Mouse (Mus musculus) adrenal gland, adult 8-10 months (tissue): ENCODE results near the gene Colq. TPM values are rescaled to one million over a fixed set of nuclear protein-coding genes. Genes with fewer than 3 reads are reported as not detected.

Source experiments
- DNase-seq: peaks from one replicate; pipeline ENCODE4 v3.0.0; 2022
- total RNA-seq, 4 experiments: library from RNA; stranded (reverse); gene quantifications; 2 replicates each; pipeline ENCODE4 v1.2.4; 2022

Colq gene
- total RNA-seq, 4 experiments from 2014 or later: 0.10 TPM; not detected in 3

DNA sequence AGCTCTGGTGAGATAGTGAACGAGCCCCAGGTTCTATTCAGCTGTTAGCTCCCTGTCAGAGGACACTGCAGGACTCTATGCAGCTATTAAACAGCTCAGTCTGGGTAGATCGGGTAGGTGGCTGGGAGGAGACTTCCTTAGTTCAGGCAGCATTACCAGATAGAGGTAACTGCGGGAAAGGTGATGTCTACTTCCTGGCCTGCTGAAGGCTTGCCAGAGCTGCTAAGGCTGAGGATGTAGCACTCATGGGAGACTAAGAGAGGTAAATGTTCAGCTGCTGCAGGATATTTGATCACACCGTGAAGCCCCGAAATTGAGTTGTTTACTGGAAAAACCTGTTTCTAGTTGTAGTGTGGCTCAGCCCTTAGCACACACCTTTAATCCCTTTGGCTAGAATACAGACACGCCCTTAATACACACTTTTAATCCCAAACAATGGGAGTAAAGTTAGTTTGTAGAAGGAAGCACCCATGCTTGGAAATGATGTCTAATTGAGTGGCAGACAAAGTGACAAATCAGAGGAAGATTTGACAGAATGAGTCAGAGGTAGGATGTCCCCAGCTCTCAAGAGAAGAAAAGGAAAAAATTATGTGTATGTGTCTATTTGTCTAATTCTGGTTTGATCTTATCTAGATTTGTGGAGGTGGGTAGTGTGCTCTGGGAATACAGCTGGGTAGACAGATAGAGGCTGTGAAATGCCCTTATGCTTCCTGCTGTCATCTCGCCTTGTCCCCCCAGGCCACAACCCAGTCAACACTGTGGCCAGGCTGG, 65.9 kb downstream of the Colq start:
- DNase-seq: no peak

DNA sequence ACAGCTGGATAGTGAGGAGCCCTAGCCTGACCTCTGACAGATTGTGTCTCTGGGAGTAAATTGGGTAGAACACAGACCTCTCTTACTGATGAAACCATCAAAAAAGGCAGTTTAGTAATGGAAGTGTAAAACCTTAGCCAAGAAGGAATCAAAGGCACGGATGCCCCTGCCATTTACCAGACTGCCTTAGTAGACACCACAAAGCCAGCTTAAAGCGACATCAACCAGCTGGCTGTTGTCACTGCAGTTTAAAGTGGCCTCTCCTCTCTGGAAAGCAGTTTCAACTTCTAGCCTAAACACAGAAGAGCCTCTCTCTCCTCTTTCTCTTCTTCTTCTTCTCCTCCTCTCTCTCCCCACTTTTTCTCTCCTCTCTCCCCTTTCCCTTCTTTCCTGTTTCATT, 69.8 kb downstream of the Colq start:
- no peak for DNase-seq

DNA sequence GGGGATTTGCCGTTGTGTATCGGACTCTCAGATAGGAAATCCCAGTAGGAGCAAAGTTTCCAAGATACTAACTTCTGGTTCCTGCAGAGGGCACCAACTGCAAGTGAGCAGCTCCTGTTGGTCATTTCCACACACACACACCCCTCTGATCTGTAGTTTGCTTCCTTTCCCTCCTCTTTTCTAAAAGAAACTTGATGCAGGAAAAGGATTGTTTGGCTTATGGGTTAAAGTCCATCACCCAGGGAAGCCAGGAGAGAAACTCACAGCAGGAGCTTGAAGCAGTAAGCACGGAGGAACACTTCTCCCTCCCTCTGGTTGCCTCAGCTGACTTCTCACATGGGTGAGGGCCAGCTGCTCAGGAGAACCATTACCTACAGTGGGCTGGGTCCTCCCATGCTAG, 72.0 kb downstream of the Colq start:
- no peak for DNase-seq

DNA sequence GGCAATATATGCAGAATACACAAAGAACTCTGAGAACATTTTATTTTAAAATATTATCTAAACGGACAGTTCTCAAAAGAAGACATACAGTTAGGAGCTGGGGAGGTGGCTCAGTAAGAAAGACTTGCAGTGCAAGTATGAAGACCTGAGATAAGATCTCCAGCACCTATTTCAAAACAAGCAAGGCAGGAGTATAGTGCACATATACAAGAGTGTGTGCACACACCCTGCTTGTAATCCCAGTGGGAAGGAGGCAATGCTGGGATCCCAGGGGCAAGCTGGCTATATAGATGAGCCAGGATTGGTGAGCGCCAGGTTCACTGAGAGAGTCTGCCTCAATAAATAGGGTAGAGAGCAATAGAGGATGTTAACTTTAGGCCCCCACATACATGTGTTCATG, 75.2 kb downstream of the Colq start:
- no peak for DNase-seq

DNA sequence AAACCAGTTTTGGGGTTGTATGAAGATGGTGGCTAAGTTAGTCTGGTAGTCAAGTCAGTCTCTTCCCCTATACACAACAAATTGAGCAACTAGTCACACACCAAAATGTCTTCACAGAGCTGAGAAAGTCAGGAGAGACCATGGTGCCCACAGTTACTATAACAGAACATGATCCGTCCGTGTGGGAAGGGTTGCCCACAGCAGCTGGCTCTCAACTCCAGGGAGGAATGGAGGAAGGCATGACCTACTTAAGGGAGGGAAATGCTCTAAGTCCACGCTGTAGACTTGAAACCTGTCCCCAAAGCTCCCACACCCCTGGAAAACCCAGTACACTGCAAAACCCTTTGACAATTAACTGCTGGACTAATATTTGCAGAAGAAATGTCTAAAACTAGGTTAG, 80.8 kb downstream of the Colq start:
- DNase-seq: no peak

DNA sequence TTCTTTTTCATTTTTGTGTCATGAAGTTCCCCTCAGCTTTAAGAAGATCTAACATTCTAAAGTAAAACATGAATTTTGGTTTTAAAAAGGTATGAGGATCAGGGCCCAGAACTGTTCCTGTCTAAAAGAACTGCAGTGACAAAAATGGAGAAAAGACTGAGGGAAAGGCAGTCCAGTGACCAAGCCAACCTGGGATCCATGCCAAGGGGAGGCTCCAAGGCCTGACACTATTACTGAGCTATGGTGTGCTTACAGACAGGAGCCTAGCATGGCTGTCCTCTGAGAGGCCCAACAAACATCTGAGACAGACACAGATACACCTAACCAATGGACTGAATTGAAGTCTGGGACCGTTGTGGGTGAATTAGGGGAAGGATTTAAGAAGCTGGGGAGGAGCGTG, 81.2 kb downstream of the Colq start:
- DNase-seq: peak; percentile 40

DNA sequence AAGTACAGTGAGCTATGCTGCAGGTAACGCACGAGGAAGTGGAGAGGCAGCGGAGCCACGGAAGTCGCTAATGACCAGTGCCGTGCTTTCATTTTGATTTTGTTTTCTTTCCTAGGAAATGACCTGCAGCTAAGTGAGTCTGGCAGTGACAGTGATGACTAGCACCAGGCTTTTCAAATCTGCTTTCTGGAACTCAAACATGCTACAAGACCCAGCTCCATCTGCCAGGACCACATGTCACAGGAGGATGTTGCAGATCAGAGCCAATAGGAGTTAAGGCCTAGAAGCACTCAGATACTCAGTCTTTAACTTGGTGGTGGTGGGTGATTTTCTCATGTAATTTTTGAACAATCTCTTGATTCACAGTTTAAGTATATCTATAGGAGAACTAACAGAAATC, 84.7 kb downstream of the Colq start:
- no peak for DNase-seq

DNA sequence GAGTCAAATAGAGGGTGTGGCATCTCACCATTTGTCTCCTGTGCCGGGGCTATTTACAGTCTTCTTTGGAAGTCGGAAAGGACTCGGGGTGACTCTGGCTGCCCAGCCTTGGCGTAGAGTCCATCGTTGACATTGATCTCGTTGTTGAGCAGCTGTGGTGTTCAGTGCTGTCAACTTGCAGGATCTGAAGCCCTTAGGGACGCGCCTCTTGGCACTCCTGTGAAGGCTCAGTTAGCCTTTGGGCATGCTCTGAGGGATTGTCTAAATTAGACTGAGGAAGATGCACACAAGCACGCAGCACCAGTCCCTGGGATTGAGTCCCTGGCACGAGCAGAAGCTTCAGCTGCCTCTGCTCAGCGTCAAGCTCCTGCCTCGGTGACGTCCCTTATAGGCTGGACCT, 87.7 kb downstream of the Colq start:
- DNase-seq: no peak

DNA sequence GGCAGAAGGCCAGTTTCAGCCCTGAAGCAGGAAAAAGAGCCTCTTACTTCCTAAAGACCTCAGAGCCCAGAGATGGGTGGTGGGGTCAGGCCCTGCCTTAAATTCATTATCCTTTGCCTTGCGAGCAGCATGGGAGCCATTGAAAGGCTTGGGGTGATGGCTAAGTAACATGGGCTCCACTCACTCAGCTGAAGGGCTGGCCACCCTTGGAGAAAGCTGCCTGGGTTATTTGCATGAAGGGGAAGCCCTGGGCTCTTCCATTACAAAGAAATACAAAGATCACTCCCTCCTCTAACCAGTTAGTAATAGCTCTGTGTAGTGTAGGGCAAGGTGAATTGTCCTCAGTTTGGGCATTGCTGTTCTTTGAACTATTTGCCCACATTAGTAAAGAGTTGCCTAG, 91.6 kb downstream of the Colq start:
- no peak for DNase-seq

DNA sequence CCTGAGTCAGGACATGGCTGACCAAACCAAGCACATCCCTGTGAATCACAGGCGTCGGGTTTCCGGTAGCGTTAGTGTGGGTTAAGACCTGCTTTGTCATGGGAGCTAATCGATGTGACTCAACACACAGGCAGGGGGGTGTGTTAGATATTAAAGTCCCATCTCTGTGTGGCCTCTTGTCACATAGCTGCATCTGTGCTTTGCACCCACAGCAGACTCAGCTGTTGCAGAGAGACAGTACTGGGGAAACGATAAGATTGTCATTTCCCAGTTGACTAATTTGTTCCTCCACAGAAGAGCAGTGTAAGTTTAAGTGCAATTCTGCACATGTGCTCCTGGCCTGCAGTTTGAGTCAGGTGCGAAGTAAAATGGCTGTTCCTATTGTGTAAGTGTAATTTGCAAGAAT, 94.9 kb downstream of the Colq start:
- no peak for DNase-seq

DNA sequence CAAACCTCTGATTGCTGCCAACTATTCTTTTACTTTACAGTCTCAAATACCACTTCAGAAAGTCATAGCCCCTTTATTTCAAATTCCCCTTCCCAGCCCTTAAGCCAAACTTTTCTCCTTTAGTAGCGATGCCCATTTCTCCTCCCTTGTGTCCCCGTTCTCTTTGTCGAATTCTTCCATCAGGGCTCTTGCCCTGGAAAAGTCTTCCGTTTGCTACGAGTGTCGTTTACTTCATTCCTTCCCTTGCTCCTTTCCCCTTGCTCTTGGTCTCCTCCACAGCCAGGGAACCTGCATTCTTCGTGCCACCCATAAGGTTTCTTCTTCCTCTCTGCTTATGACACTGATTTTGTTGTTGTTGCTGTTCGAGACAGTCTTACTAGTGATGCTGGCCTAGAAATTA, 95.6 kb downstream of the Colq start:
- no peak for DNase-seq

DNA sequence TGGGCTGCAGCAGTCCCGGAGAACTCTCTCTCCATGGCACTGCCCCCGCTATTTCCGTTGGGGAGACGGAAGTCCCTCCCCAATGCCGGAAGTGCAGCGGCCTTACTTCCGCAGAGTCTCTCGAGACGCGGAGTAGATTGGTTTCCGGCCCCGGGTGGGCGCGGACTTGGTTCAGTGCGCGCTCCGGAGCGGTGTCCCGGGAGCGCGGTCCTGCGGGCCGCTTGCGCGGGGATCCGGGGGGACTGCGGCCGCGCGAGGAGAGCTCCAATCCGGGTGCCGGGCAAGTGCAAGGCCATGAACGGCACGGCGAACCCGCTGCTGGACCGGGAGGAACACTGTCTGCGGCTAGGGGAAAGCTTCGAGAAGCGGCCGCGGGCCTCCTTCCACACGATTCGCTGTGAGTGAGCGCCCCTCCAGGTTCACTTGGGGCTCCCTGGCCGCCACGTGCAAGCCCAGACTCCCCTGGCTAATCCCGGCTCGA, 96.1 kb downstream of the Colq start, which contains the start of gene Mettl6:
Mettl6 (minus strand) TSS at position 66 of the 481 bp plus-strand sequence.
- peak; percentile 87 for DNase-seq

DNA sequence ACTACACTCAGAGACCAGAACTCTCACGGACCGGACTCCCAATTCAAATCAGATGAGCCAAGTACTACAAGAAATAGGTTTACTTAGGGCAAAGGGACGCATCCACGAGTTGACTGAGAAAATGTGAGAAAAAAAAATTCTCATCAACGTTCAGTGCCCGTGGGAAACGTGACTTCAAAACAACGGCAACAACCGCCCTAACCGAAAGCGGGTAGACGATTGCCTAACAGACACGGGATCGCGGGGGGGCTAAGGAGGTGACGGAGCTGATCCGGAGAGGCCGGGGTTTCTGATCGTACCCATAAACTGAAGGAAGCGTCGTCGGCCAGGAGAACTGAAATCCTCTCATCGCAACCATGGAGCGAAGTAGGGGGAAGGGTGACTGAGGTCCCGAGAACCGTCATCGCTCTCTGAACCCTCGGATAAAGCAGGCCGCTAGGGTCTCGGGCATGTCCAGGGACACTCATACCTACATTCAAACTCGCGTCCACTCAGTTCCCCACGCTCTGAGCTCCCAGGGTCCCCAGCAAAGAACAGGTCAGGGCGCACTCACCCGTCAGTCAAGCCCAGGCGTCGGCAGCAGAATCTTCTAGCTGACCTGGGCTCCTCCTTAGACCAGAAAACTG, 96.7 kb downstream of the Colq start, which contains the start of gene Eaf1:
Eaf1 (plus strand) TSS at position 51 of the 626 bp plus-strand sequence.
- DNase-seq: peak; percentile 27

DNA sequence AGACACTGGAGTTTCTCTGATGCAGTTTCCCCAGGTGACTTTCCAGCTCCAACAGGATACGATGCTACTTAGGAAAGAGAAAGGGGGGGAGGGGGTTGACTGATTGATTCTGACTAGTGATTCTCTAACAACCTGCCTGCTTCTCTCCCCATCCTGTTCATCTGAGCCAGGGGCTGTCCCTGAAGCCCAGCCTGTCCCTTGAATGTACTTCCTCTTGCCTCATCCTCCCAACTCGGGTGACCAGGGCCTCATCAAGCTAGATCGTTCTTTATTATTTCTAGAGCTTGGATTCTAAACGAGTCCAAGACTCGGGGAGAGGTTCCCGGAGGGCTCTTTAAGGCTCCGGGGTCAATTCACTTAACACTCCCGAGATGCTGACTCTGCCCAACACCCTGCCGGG, 97.2 kb downstream of the Colq start:
- no peak for DNase-seq

DNA sequence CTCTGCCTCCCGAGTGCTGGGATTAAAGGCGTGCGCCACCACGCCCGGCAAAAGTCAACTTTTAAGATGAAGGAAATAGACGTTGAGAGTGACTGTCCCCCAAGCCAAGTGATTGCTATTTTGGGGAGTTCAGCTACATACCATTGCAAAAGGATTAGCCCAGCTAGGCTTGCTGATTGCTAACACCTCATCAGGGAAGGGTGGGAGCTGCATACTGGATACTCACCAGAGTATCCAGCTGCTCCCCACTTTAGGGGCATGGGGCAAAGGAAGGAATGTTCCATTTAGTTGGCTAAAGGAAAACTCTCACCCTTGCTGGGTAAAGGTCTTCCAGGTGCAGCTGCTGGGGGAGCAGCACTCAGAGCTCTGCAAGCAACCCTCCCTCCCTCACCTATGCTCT, 103.1 kb downstream of the Colq start:
- DNase-seq: no peak

DNA sequence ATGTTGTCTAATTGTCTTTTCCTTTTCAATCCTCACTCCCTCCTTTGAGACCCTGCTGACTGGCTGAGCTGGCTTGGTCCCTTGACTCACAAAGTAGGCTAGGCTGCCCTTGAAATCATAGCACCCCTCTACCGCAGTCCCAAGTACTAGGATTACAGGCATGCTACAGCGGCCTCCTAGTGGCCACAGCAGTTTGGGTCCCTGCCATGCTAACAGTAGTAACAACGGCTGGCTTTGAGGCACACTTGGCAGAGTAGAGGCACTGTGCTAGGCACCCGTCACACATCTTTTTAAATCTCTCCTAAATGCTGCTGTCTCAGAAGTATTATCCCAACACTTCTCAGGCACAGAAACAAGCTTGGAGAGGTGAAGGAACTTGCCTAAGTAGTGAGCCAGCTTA, 104.7 kb downstream of the Colq start:
- DNase-seq: no peak

DNA sequence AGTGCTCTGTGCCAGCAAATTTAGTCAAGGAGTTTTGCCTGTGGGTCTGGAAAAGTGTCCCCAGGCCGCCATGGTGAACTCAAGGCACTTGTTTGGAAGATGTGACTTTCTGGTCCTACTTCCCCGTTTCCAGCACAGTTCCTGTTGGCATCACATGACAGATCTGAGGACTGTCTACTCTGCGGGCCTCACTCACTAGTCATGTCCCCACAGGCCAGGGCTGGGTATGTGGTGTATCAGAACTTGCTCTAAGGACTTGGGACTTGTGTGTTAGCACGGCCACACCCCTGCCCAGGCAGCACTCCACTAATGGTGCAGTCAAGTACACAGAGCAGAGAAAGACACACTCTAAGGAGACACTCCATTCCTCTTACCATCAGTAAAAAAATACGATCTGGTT, 108.7 kb downstream of the Colq start:
- DNase-seq: no peak

DNA sequence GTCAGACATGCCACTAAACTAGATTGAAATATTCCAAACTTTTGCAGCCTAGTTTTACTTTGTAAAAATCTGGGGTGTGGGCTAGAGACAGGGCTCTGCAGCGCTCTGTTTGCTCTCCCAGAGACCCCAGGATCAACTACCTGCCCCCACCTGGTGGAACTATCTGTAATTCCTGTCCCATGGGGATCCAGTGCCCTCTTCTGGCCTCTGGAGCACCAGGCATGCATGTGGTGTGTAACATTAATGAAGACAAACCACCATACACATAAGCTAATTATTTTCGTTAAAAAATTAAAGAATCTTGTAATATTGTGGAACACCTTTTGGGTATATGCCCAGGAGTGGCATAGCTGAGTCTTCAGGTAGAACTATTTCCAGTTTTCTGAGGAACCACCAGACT, 117.8 kb downstream of the Colq start:
- no peak for DNase-seq

Other genes with a start within 250 kb of the Colq start
- gene Sh3bp5, start 155.3 kb downstream of the Colq start, total RNA-seq: 100 to 1,000 TPM; 112 to 172 (median 115) TPM
- 10 to 100 TPM; 45.1 to 53.4 (median 49.7) TPM for gene Eaf1, start 96.9 kb downstream of the Colq start, total RNA-seq
- gene Mettl6, start 96.3 kb downstream of the Colq start, total RNA-seq: 10 to 100 TPM; 22.4 to 33.2 (median 27.2) TPM
- not detected for gene Gm49387, start 49.5 kb upstream of the Colq start, total RNA-seq
- 10 to 100 TPM; 49.5 to 78.3 (median 62.2) TPM for gene Btd, start 49.7 kb upstream of the Colq start, total RNA-seq
- gene Hacl1, start 49.9 kb upstream of the Colq start, total RNA-seq: 10 to 100 TPM; 30.2 to 50.3 (median 41.6) TPM
- 10 to 100 TPM; 18.5 to 30.1 (median 22.4) TPM for gene Ankrd28, start 239.3 kb upstream of the Colq start, total RNA-seq